Mouse (Mus musculus) cerebral cortex, adult 2 months (tissue): ENCODE data around the gene Nudc.

ENCODE experiments used
- WGBS: fragments of 180-500 bp; shearing (Covaris S2); methylation state at CpG from one replicate; pipeline ENCODE4 v1.1.7; 2018; 5-methylcytosine and 5-hydroxymethylcytosine counted together

Nudc gene

GRCm38 (mm10) chr4:133489489-133490245 is 56.1 kb downstream of the Nudc start:
- WGBS, result 71% methylated on average over 4 of the region's 4 CpGs

DNA sequence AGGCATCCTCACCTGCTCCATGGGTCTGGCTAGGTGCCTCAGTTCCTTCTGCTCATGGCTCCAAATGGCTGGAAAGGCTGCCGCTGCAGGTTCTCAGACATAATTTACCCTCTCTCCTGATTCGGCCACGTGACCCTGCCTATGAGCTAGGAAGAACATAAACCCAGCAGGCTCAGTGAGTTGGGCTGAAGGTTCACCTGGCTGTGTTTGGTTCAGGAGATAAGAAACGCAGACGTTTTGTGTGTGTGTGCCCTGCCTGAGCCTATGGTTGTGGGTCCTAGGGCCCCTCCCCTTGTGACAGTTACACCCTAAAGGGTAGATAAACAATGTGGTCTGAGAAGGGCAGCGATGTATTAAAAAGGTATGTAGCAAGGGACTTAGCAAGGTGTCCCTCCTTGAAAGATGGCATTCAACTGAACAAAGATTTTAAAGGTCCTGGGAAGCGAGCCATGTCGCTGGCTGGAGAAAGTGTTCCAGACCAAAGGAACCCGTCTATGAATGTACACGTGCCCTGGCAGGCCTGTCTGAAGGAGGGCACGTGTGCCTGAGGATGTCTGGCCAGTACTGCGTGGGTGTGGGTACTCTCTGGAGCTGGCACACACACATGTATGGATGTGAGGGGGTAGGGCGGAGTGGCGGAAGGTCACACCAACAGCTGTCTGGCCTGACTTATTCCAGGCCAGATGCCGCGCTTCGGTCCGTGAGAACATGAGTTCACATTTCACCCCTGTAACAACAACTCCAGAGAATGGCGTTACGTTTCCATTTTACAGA is 57.0 kb downstream of the Nudc start:
- 88% methylated on average over 20 of the region's 20 CpGs for WGBS

GRCm38 (mm10) chr4:133486673-133487357 is 59.0 kb downstream of the Nudc start:
- WGBS, result 94% methylated on average over 26 of the region's 26 CpGs

GRCm38 (mm10) chr4:133485691-133486425 is 59.9 kb downstream of the Nudc start:
- 91% methylated on average over 28 of the region's 28 CpGs for WGBS

GRCm38 (mm10) chr4:133484266-133485025 is 61.4 kb downstream of the Nudc start:
- 14% methylated on average over 22 of the region's 22 CpGs for WGBS
